Mouse (Mus musculus) lung, embryonic 15.5 days (tissue): ENCODE results near the gene Smim27. TPM values are rescaled to one million over a fixed set of nuclear protein-coding genes. Genes with fewer than 3 reads are reported as not detected.

Experiments used
- ATAC-seq: fragments of 200-750 bp; cut with Nextera tagmentation; 2 replicates; pipeline ENCODE4 v1.8.0; 2017; ENCODE audit warnings: moderate number of reproducible peaks, borderline replicate concordance; ENCODE audit not compliant: low FRiP score, low TSS enrichment; ENCODE audit errors: extremely low read depth
- H3K27ac ChIP-seq: fragments of 300-500 bp; sonication (generic); 2 replicates; pipeline ENCODE4 v1.5.1; 2015; ENCODE audit warnings: moderate library complexity, mild to moderate bottlenecking, inconsistent platforms
- H3K27me3 ChIP-seq: fragments of 300-500 bp; sonication (generic); 2 replicates; pipeline ENCODE4 v1.6.1; 2015; ENCODE audit warnings: inconsistent platforms
- H3K36me3 ChIP-seq: fragments of 300-500 bp; sonication (generic); 2 replicates; pipeline ENCODE4 v1.6.1; 2015; ENCODE audit warnings: inconsistent platforms
- H3K4me1 ChIP-seq: fragments of 300-500 bp; sonication (generic); 2 replicates; pipeline ENCODE4 v1.6.1; 2015; ENCODE audit warnings: inconsistent platforms
- H3K4me2 ChIP-seq: fragments of 300-500 bp; sonication (generic); 2 replicates; pipeline ENCODE4 v1.6.1; 2015; ENCODE audit warnings: inconsistent platforms, mild to moderate bottlenecking, moderate library complexity
- H3K4me3 ChIP-seq: fragments of 300-500 bp; sonication (generic); 2 replicates; pipeline ENCODE4 v1.5.1; 2015; ENCODE audit warnings: mild to moderate bottlenecking, inconsistent platforms
- H3K9ac ChIP-seq: fragments of 300-500 bp; sonication (generic); 2 replicates; pipeline ENCODE4 v1.6.1; 2015; ENCODE audit warnings: inconsistent platforms
- H3K9me3 ChIP-seq: fragments of 300-500 bp; sonication (generic); 2 replicates; pipeline ENCODE4 v1.6.1; 2016; ENCODE audit warnings: inconsistent platforms
- WGBS: fragments of 180-500 bp; shearing (Covaris S2); methylation state at CpG from one replicate; pipeline ENCODE4 v1.1.7; 2015; 5-methylcytosine and 5-hydroxymethylcytosine counted together
- polyA plus RNA-seq: library from polyadenylated mRNA; unstranded; fragments of >200 nt; fragmentation: Nextera tagmentation; extraction: Ambion mirVana; gene quantifications from 2 replicates; pipeline ENCODE4 v1.2.1, GENCODE M21; 2015

Gene Smim27
- 33.8 and 36.7 TPM in 2 replicates for polyA plus RNA-seq

DNA sequence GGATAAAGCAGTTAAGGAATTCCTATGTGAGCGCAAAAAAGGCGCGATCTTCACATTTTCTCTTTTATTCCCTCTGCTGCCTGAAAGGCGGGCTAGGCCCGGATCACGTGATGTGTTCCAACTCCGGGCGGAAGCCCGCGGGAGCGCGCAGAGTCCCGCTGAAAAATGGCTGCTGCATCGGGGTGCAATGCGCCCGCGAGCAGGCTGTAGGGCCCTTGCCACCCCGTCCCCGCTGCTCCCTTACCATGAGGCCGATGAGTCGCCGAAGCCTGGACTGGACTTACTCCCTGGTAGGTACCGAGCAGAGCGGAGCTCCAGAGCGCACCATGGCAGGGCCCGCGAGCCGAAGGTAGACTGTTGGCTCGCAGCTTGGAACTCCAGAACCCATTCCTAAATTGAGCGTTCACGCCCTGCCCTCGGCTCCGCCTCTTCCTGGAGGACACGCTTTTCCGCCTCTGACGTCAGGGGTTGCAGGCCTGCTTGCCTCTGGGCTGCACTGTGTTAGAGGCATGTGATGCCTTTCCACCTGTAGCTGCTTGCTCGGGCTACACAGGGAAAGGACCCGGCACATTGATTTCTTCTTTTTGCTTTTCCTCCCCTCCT, at the start of gene Smim27, which contains the start of gene Topors:
Smim27 (plus strand) TSS at position 150 of the 603 bp plus-strand sequence.
Topors (minus strand) TSS at position 421 of the 603 bp plus-strand sequence.
- Histone ChIP-seq H3K4me1 (peaks cover 24% of the 10 kb centered on the region), H3K36me3 (peaks cover 13% of the 10 kb centered on the region), H3K4me3 (peak within 1 kb of the TSS; percentile 80), H3K27ac (peak within 1 kb of the TSS; percentile 99), H3K4me2 (peak within 1 kb of the TSS; percentile 89), H3K9me3 (no peaks in the 10 kb centered on the region), H3K27me3 (no peaks in the 10 kb centered on the region), H3K9ac (peak within 1 kb of the TSS; percentile 96)
- WGBS, result under 1% methylated on average over 38 of the region's 38 CpGs
- ATAC-seq, result peak; percentile 96

DNA sequence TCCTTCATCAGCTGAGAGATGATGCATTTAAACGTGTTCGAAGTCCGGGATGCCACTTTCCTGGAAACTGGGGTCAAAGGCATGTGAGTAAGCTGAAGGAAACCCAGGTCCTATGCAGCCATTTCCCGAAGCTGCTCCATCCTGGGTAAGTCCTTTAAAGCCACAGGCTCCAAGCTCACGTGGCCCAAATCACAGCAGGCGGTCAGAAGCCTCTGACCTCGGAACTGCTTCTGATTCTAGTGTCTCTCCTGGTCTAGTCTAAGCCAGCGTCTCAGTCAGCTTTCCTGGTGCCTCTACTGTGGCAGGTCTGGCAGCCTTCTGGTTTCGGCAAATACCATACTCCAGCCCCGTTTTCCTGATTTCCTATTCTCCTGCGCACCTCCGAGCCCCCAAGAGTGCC, 48.9 kb upstream of the Smim27 start:
- peak overlapping the region; percentile 30 for H3K4me2 ChIP-seq
- no peak for ATAC-seq
- WGBS, result 13% methylated on average over 12 of the region's 12 CpGs
- H3K9me3 ChIP-seq, result no peaks in the 10 kb centered on the region
- no peaks in the 10 kb centered on the region for H3K27me3 ChIP-seq
- H3K36me3 ChIP-seq, result 0 out of 2 replicates have a peak, but pooled peaks cover 5% of the 10 kb centered on the region
- H3K27ac ChIP-seq, result no peak overlapping the region
- H3K9ac ChIP-seq, result no peak overlapping the region
- H3K4me3 ChIP-seq, result no peak overlapping the region
- H3K4me1 ChIP-seq, result no peaks in the 10 kb centered on the region

DNA sequence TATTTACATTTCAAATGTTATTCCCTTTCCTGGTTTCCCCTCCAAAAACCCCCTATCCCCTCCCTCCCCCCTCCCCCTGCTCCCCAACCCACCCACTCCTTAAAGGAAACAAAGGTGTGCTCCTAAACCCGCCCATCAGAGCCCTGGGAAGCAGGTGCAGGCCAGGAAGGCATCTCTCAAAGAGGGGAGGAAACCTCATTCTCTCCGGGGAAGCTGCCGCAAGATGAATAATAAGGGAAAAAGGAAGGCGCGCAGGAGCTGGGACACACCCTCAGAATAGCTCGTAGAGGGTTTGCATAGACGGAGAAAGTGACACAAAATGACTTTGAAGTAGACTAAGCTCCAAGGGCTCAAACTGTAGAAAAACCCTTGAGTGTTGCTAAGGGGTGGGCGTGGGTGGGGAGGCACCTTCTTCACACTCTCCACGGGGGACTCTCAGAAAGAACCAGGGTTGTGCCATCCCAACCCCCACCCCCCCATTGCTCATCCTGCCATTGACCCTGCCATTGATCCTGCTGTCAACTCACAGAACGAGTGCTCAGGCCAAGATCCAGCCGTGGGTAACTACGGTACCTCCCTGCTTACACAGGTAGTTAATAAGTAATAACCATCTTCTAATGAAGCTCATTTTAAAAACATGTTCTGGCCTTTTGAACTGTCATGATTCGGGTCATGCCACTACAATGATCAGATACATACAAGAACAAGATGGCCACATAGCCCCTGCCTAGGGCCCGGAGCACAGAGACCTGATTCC, 48.2 kb upstream of the Smim27 start:
- no peak for ATAC-seq
- Histone ChIP-seq H3K36me3 (0 out of 2 replicates have a peak, but pooled peaks cover 5% of the 10 kb centered on the region), H3K4me1 (no peaks in the 10 kb centered on the region), H3K4me3 (no peak overlapping the region), H3K4me2 (peak overlapping the region; percentile 30; the same call in 1 of the 2 replicates), H3K27me3 (no peaks in the 10 kb centered on the region), H3K9me3 (no peaks in the 10 kb centered on the region), H3K9ac (no peak overlapping the region), H3K27ac (no peak overlapping the region)
- WGBS, result 22% methylated on average over 14 of the region's 14 CpGs

DNA sequence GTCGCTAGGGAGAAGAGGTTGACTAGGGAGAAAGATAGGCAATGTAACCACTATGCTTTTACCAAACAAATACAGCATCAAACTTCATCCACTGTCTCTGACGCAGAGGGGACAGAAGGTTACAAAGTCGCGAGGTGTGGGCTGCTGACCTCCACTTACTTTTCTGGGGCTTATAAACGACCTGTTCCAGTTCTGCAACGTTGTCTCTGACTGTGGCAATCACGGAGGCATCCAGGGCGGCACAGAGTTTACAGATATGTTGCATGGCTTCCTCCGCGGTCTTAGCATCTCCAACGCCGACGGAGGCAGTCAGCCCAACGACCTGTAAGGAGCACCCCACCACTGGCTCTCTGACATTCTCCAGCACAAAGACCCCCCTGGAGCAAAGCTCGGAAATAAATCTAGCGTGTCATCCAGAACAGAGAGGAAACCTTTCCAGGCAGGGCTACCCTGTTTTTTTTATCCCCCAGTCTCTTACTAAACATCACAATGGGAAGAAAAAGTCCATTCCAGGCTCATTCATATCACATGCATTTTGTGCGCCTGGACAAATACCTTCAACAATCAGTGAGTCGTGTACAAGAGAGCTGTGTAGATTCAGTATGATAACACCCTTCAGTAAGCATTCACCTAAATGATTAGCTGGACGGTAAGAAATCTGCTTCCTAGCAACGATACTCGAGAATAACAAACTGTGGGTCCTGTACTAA, 47.3 kb upstream of the Smim27 start:
- H3K4me3 ChIP-seq, result no peak overlapping the region
- no peaks in the 10 kb centered on the region for H3K9me3 ChIP-seq
- no peak overlapping the region for H3K9ac ChIP-seq
- WGBS, result 38% methylated on average over 21 of the region's 21 CpGs
- H3K4me2 ChIP-seq, result no peak overlapping the region
- H3K27me3 ChIP-seq, result no peaks in the 10 kb centered on the region
- 0 out of 2 replicates have a peak, but pooled peaks cover 5% of the 10 kb centered on the region for H3K36me3 ChIP-seq
- no peak for ATAC-seq
- no peak overlapping the region for H3K27ac ChIP-seq
- H3K4me1 ChIP-seq, result no peaks in the 10 kb centered on the region

DNA sequence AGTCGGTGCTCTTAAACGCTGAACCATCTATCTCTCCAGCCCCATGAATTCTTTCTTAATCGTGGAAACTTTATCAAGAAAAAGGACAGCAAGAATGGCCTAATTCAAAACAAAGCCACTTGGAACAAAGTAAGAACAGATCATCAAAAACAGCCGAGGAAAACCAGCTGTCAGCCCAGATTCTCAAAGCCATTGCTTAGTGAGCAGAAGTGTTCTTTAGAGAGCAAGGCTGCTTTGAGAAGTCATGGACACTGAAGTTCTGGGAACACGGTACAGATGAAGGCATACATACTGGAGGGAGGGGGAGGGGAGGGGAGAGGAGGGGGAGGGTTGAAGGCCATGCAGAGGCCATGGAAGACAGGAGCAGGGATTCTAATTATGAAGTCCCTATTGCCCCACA, 43.3 kb upstream of the Smim27 start:
- Histone ChIP-seq H3K36me3 (0 out of 2 replicates have a peak, but pooled peaks cover 5% of the 10 kb centered on the region), H3K9me3 (no peaks in the 10 kb centered on the region), H3K4me2 (no peak overlapping the region), H3K27me3 (no peaks in the 10 kb centered on the region), H3K27ac (no peak overlapping the region; the same call in 1 of the 2 replicates), H3K4me1 (no peaks in the 10 kb centered on the region), H3K4me3 (no peak overlapping the region), H3K9ac (no peak overlapping the region)
- peak; percentile 46; the same call in 1 of the 2 replicates for ATAC-seq
- 32% methylated on average over 5 of the region's 5 CpGs for WGBS

DNA sequence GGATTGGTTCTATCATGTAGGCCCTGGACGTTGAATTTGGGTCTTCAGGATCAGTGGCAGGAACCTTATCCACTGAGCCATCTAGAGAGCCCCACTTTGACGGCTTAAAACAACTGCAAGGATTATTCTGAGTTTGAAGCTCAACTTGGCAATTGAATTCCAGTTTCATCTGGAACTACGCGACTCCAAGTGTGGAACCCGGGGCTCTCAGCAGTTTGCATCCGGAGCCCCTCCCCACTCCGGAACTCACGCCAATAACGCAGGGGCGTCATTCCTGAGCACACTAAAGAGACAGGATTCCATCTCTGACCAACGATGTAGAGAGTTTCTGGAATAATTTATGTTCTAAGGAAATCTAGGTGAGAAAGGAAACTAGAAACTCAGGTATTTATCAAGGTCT, 42.2 kb upstream of the Smim27 start:
- Histone ChIP-seq H3K4me1 (no peaks in the 10 kb centered on the region), H3K4me2 (no peak overlapping the region), H3K27ac (no peak overlapping the region), H3K27me3 (no peaks in the 10 kb centered on the region), H3K9me3 (no peaks in the 10 kb centered on the region), H3K36me3 (0 out of 2 replicates have a peak, but pooled peaks cover 5% of the 10 kb centered on the region), H3K4me3 (no peak overlapping the region), H3K9ac (no peak overlapping the region)
- ATAC-seq, result no peak
- 81% methylated on average over 11 of the region's 11 CpGs for WGBS

DNA sequence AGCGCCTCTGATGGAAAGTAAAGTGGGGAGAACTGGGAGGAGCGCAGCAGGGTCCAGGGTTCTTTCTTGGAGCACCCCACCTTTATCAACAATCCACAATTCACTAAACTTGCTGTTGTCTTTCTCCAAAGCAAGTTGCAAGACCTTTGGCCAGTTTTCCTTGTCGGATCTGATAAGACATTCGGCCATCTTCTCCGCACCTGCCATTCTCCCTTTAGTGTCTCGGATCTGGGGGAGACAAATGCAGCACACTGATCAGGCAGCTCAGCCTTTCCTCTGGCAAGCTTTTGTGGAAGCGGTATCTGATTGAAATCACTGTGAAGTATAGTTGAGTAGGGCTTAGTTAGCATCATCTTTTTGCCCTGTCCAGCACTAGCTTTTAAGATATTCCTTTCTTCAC, 41.5 kb upstream of the Smim27 start:
- H3K36me3 ChIP-seq, result 0 out of 2 replicates have a peak, but pooled peaks cover 5% of the 10 kb centered on the region
- no peak overlapping the region for H3K4me3 ChIP-seq
- no peaks in the 10 kb centered on the region for H3K4me1 ChIP-seq
- H3K4me2 ChIP-seq, result no peak overlapping the region
- H3K27me3 ChIP-seq, result no peaks in the 10 kb centered on the region
- H3K27ac ChIP-seq, result no peak overlapping the region
- 87% methylated on average over 7 of the region's 7 CpGs for WGBS
- no peak for ATAC-seq
- no peak overlapping the region for H3K9ac ChIP-seq
- no peaks in the 10 kb centered on the region for H3K9me3 ChIP-seq

DNA sequence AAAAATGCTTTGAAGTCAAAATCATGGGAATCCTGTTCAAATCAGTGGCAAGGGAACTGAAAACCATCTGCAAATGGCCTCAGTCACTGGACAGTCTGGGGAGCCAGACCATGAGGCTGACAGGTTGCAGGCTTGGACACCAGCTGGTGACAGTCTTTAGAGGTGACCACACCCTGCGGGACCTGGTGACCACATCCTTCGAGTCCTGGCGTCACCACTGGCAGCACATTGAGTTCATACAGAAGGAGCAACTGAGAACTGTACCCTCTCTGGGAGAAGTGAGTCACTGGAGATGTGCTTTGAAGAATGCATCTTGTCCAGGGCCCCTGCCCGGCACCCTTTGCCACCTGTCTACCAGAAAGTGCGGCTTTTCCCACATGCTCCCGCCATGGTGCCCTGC, 39.7 kb upstream of the Smim27 start:
- WGBS, result 87% methylated on average over 6 of the region's 6 CpGs
- Histone ChIP-seq H3K4me1 (no peaks in the 10 kb centered on the region), H3K36me3 (no peaks in the 10 kb centered on the region), H3K9ac (no peak overlapping the region), H3K4me2 (no peak overlapping the region), H3K4me3 (no peak overlapping the region), H3K9me3 (no peaks in the 10 kb centered on the region), H3K27me3 (no peaks in the 10 kb centered on the region), H3K27ac (no peak overlapping the region)
- ATAC-seq, result no peak

DNA sequence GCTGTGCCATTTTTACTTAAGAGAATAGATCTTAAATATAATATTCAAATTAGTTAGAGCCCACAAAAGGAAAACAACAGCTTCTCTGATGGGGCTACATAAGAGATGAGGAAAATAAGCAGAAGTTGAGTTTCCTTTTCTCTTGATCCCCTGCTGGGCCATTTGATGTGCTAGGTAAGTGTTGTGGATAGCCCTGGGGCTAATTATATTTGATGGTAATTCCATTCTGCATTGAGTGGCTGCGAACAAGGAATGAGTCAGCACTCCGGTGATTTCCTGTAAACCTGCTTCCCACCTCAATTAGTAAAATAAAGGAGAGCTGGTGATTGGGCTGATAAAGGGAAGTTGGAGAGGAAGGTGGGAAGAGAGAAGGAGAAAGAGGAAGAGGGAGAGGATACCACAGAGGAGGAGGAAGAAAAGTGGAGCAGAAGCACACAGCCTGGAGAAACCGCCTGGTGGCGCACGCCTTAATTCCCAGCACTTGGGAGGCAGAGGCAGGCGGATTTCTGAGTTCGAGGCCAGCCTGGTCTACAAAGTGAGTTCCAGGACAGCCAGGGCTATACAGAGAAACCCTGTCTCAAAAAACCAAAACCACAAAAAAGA, 36.2 kb upstream of the Smim27 start:
- H3K9me3 ChIP-seq, result no peaks in the 10 kb centered on the region
- H3K27ac ChIP-seq, result no peak overlapping the region
- H3K36me3 ChIP-seq, result no peaks in the 10 kb centered on the region
- H3K4me2 ChIP-seq, result no peak overlapping the region
- ATAC-seq, result no peak
- no peaks in the 10 kb centered on the region for H3K27me3 ChIP-seq
- no peaks in the 10 kb centered on the region for H3K4me1 ChIP-seq
- no peak overlapping the region for H3K4me3 ChIP-seq
- H3K9ac ChIP-seq, result no peak overlapping the region
- 93% methylated on average over 7 of the region's 7 CpGs for WGBS

DNA sequence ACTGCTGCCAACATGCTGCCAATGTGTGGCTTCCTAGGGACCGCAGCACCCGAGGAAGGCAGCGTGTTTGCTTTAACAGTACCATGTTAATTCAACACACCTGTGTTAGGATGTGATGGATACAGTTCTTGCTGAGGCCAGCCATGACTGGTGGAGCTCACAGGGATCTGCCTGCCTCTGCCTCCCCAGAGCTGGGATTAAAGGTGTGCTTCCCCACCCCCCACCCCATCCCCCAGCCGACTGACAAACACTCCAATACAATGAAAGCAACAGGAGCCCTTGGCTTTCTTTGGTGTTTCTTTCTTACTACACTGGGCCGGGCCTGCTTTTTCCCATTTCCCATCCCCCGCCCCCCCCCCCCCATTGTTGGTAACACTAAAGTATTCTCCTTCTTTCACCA, 35.1 kb upstream of the Smim27 start:
- no peak for ATAC-seq
- no peak overlapping the region for H3K4me2 ChIP-seq
- H3K4me1 ChIP-seq, result peaks cover 5% of the 10 kb centered on the region
- H3K9ac ChIP-seq, result no peak overlapping the region
- no peaks in the 10 kb centered on the region for H3K9me3 ChIP-seq
- no peak overlapping the region for H3K27ac ChIP-seq
- H3K36me3 ChIP-seq, result no peaks in the 10 kb centered on the region
- H3K27me3 ChIP-seq, result no peaks in the 10 kb centered on the region
- WGBS, result 73% methylated on average over 6 of the region's 6 CpGs
- H3K4me3 ChIP-seq, result no peak overlapping the region

DNA sequence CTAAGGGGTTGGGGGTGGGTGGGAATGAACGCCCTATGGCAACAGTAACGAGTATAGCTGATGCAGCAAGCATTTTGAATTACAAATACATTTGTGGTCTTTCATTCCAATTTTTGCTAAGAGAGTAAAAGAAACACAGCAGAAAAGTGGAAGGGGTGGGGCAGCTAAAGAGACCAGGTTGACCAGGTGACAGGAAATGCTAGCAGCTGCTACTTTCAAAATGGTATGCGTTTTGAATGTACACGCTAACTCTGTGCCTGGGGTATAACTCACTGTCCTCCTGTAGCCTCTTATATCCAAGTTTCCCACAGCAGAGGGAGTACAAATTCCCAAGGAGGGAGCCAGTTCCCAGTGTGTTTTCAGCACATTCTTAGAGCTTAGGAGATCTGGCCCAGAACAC, 32.5 kb upstream of the Smim27 start:
- H3K4me1 ChIP-seq, result peaks cover 9% of the 10 kb centered on the region
- H3K27ac ChIP-seq, result no peak overlapping the region
- H3K9me3 ChIP-seq, result no peaks in the 10 kb centered on the region
- no peak overlapping the region for H3K9ac ChIP-seq
- 83% methylated on average over 4 of the region's 4 CpGs for WGBS
- no peaks in the 10 kb centered on the region for H3K27me3 ChIP-seq
- no peak overlapping the region for H3K4me3 ChIP-seq
- no peaks in the 10 kb centered on the region for H3K36me3 ChIP-seq
- no peak overlapping the region for H3K4me2 ChIP-seq
- no peak for ATAC-seq
